Mouse (Mus musculus) stomach, embryonic 15.5 days (tissue): ENCODE results near the gene Nrxn3. TPM values are rescaled to one million over a fixed set of nuclear protein-coding genes. Genes with fewer than 3 reads are reported as not detected.

Experiments used
- ATAC-seq: fragments of 200-750 bp; cut with Nextera tagmentation; 2 replicates; pipeline ENCODE4 v1.8.0; 2017; ENCODE audit warnings: low read depth, moderate number of reproducible peaks, moderate TSS enrichment; ENCODE audit not compliant: insufficient read depth, low FRiP score
- H3K27ac ChIP-seq: fragments of 300-500 bp; sonication (generic); 2 replicates; pipeline ENCODE4 v1.5.1; 2015; ENCODE audit warnings: mild to moderate bottlenecking, inconsistent platforms
- H3K27me3 ChIP-seq: fragments of 300-500 bp; sonication (generic); replicated peaks from 2 replicates; pipeline ENCODE4 v1.6.1; 2015; ENCODE audit warnings: inconsistent platforms
- H3K36me3 ChIP-seq: fragments of 300-500 bp; sonication (generic); 2 replicates; pipeline ENCODE4 v1.6.1; 2015; ENCODE audit warnings: inconsistent platforms
- H3K4me1 ChIP-seq: fragments of 300-500 bp; sonication (generic); 2 replicates; pipeline ENCODE4 v1.6.1; 2015; ENCODE audit warnings: inconsistent platforms
- H3K4me2 ChIP-seq: fragments of 300-500 bp; sonication (generic); 2 replicates; pipeline ENCODE4 v1.6.1; 2015; ENCODE audit warnings: mild to moderate bottlenecking, inconsistent platforms
- H3K4me3 ChIP-seq: fragments of 300-500 bp; sonication (generic); replicated peaks from 2 replicates; pipeline ENCODE4 v1.5.1; 2015; ENCODE audit warnings: inconsistent platforms
- H3K9ac ChIP-seq: fragments of 300-500 bp; sonication (generic); 2 replicates; pipeline ENCODE4 v1.6.1; 2015; ENCODE audit warnings: inconsistent platforms
- H3K9me3 ChIP-seq: fragments of 300-500 bp; sonication (generic); 2 replicates; pipeline ENCODE4 v1.6.1; 2016; ENCODE audit warnings: inconsistent platforms
- WGBS: fragments of 180-500 bp; shearing (Covaris S2); methylation state at CpG from one replicate; pipeline ENCODE4 v1.1.7; 2015; 5-methylcytosine and 5-hydroxymethylcytosine counted together
- polyA plus RNA-seq: library from polyadenylated mRNA; unstranded; fragments of >200 nt; fragmentation: Nextera tagmentation; extraction: Ambion mirVana; gene quantifications from 2 replicates; pipeline ENCODE4 v1.2.1, GENCODE M21; 2015

Nrxn3 gene
- polyA plus RNA-seq, 1 experiment from 2014 or later: 2.4 TPM

- 90% methylated on average over 3 of the region's 3 CpGs for WGBS
- no peak overlapping the region for H3K9ac ChIP-seq
Measured at GRCm38 (mm10) chr12:89331474-89332263, 609.0 kb downstream of the Nrxn3 start.

GRCm38 (mm10) chr12:89333486-89333885, 610.8 kb downstream of the Nrxn3 start:
- WGBS: 80% methylated on average over 5 of the region's 5 CpGs
- Histone ChIP-seq H3K36me3 (no peaks in the 10 kb centered on the region), H3K27ac (no peak overlapping the region), H3K9ac (no peak overlapping the region), H3K27me3 (no peaks in the 10 kb centered on the region), H3K9me3 (no peaks in the 10 kb centered on the region), H3K4me3 (no peak overlapping the region), H3K4me2 (no peak overlapping the region), H3K4me1 (no peaks in the 10 kb centered on the region)
- ATAC-seq: no peak

More at GRCm38 (mm10) chr12:89331474-89332263, 609.0 kb downstream of the Nrxn3 start:
- Histone ChIP-seq H3K4me1 (no peaks in the 10 kb centered on the region), H3K27me3 (no peaks in the 10 kb centered on the region), H3K4me3 (no peak overlapping the region), H3K27ac (no peak overlapping the region), H3K4me2 (no peak overlapping the region), H3K36me3 (no peaks in the 10 kb centered on the region), H3K9me3 (no peaks in the 10 kb centered on the region)
- no peak for ATAC-seq

DNA sequence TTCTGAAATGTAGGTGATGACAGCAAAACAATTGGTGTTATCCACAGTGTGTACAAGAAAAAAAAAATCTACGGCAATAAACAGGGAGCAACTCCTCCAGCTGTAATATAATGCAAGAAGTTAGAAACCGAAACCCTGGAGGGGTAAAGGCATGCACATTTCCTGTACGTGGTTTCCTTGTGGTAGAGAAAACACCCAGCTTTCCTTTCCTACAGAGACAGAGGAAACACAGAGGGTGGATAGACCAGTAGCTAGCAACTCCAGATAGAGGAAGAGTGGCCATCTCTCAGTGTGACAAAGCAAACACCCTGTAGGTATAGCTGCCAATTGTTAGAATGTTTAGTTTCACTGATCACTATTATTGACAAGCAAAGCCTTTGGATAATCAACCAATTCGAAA, 642.2 kb downstream of the Nrxn3 start:
- Histone ChIP-seq H3K9ac (no peak overlapping the region), H3K4me1 (no peaks in the 10 kb centered on the region), H3K27ac (no peak overlapping the region), H3K9me3 (no peaks in the 10 kb centered on the region), H3K4me3 (no peak overlapping the region), H3K4me2 (no peak overlapping the region), H3K36me3 (no peaks in the 10 kb centered on the region), H3K27me3 (no peaks in the 10 kb centered on the region)
- no peak for ATAC-seq
- 63% methylated on average over 4 of the region's 4 CpGs for WGBS

DNA sequence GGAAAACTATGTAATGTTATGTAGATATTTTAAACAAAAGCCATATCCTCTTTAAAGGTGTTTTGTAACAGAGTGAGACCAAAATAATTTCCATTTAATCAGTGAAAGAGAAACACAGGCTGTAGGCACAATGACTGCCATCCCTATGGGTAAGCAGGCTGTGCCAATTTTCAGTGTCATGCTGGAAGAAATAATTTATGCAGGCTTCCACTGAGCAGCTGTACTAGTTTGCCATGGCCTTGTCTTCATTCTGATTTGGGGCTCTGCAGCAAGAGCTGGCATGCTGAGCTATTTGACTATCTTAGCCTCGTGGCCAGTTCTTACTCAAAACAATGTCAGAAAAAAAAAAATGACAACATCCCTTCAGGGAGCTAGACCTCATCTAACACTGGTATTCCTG, 647.3 kb downstream of the Nrxn3 start:
- no peak for ATAC-seq
- Histone ChIP-seq H3K4me2 (no peak overlapping the region), H3K27ac (no peak overlapping the region), H3K9ac (no peak overlapping the region), H3K4me3 (no peak overlapping the region), H3K27me3 (no peaks in the 10 kb centered on the region), H3K4me1 (no peaks in the 10 kb centered on the region), H3K9me3 (no peaks in the 10 kb centered on the region), H3K36me3 (no peaks in the 10 kb centered on the region)
- WGBS: 47% methylated on average over 1 of the region's 1 CpGs

- H3K4me3 ChIP-seq: no peak overlapping the region
- ATAC-seq: no peak
- H3K27me3 ChIP-seq: no peaks in the 10 kb centered on the region
- H3K4me1 ChIP-seq: no peaks in the 10 kb centered on the region
- no peak overlapping the region for H3K4me2 ChIP-seq
- no peaks in the 10 kb centered on the region for H3K9me3 ChIP-seq
- WGBS: 38% methylated on average over 1 of the region's 1 CpGs
- H3K36me3 ChIP-seq: no peaks in the 10 kb centered on the region
- H3K9ac ChIP-seq: no peak overlapping the region
- H3K27ac ChIP-seq: no peak overlapping the region
Measured at GRCm38 (mm10) chr12:89376600-89376999, 653.9 kb downstream of the Nrxn3 start.

DNA sequence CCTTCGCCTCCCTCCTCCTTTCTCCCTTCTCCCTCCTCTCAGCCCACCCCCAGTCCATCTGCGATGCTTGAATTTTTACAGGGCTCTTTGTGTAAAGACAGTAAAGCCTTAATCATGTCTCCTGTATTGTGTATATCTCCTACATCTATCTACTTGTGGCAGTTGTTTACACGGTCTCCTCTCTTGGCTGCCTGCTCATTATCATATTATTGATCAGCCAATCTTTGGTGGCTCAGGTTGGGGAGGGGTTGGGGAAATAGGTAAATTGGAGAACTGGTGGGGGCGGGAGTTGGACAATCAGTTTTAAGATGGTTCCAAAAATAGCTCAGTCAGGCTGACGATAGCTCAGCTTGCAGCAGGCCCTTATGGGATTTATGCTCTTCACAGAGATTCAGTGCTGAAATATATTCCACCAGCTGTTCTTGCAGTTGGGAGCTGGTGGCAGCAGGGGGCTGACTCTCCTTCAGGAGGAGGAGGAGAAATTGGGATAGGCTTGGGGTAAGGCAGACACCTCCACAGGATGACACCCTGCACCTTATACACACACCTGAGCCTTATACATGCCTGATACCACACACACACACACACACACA, 654.5 kb downstream of the Nrxn3 start:
- WGBS: 21% methylated on average over 5 of the region's 5 CpGs

GRCm38 (mm10) chr12:89377687-89378086, 655.0 kb downstream of the Nrxn3 start:
- Histone ChIP-seq H3K4me3 (no peak overlapping the region), H3K36me3 (no peaks in the 10 kb centered on the region), H3K27ac (no peak overlapping the region), H3K4me2 (no peak overlapping the region), H3K4me1 (no peaks in the 10 kb centered on the region), H3K9me3 (no peaks in the 10 kb centered on the region), H3K27me3 (no peaks in the 10 kb centered on the region), H3K9ac (no peak overlapping the region)
- no peak for ATAC-seq
- 69% methylated on average over 2 of the region's 2 CpGs for WGBS

More for the DNA sequence above, 654.5 kb downstream of the Nrxn3 start:
- no peak overlapping the region for H3K4me3 ChIP-seq
- no peak overlapping the region for H3K27ac ChIP-seq
- H3K36me3 ChIP-seq: no peaks in the 10 kb centered on the region
- ATAC-seq: no peak
- no peak overlapping the region for H3K4me2 ChIP-seq
- no peaks in the 10 kb centered on the region for H3K4me1 ChIP-seq
- no peak overlapping the region for H3K9ac ChIP-seq
- no peaks in the 10 kb centered on the region for H3K9me3 ChIP-seq
- H3K27me3 ChIP-seq: no peaks in the 10 kb centered on the region

- WGBS: 13% methylated on average over 3 of the region's 3 CpGs
- Histone ChIP-seq H3K4me3 (no peak overlapping the region), H3K9me3 (no peaks in the 10 kb centered on the region), H3K9ac (no peak overlapping the region), H3K36me3 (no peaks in the 10 kb centered on the region), H3K27ac (no peak overlapping the region), H3K4me1 (no peaks in the 10 kb centered on the region), H3K27me3 (no peaks in the 10 kb centered on the region), H3K4me2 (no peak overlapping the region)
- ATAC-seq: no peak
Measured at GRCm38 (mm10) chr12:89383254-89383653, 660.6 kb downstream of the Nrxn3 start.

GRCm38 (mm10) chr12:89395121-89395792, 672.6 kb downstream of the Nrxn3 start:
- H3K9me3 ChIP-seq: no peaks in the 10 kb centered on the region
- no peak overlapping the region for H3K27ac ChIP-seq
- no peaks in the 10 kb centered on the region for H3K4me1 ChIP-seq
- H3K4me2 ChIP-seq: no peak overlapping the region
- H3K9ac ChIP-seq: no peak overlapping the region
- no peak overlapping the region for H3K4me3 ChIP-seq
- no peak for ATAC-seq
- H3K36me3 ChIP-seq: no peaks in the 10 kb centered on the region
- no peaks in the 10 kb centered on the region for H3K27me3 ChIP-seq
- WGBS: 50% methylated on average over 3 of the region's 3 CpGs

GRCm38 (mm10) chr12:89436519-89436918, 713.8 kb downstream of the Nrxn3 start:
- no peak overlapping the region for H3K27ac ChIP-seq
- H3K9ac ChIP-seq: no peak overlapping the region
- H3K4me3 ChIP-seq: no peak overlapping the region
- no peaks in the 10 kb centered on the region for H3K27me3 ChIP-seq
- no peak overlapping the region for H3K4me2 ChIP-seq
- no peak for ATAC-seq
- H3K9me3 ChIP-seq: no peaks in the 10 kb centered on the region
- no peaks in the 10 kb centered on the region for H3K4me1 ChIP-seq
- no peaks in the 10 kb centered on the region for H3K36me3 ChIP-seq

- no peak for ATAC-seq
- no peak overlapping the region for H3K27ac ChIP-seq
Measured at GRCm38 (mm10) chr12:89442323-89443038, 719.8 kb downstream of the Nrxn3 start.

More at GRCm38 (mm10) chr12:89442323-89443038, 719.8 kb downstream of the Nrxn3 start:
- WGBS: 49% methylated on average over 2 of the region's 2 CpGs
- H3K36me3 ChIP-seq: no peaks in the 10 kb centered on the region
- no peak overlapping the region for H3K4me2 ChIP-seq
- H3K4me1 ChIP-seq: no peaks in the 10 kb centered on the region
- H3K27me3 ChIP-seq: no peaks in the 10 kb centered on the region
- no peak overlapping the region for H3K4me3 ChIP-seq
- no peaks in the 10 kb centered on the region for H3K9me3 ChIP-seq
- no peak overlapping the region for H3K9ac ChIP-seq
